Mouse (Mus musculus): ENCODE measurements at regions not wholly inside any gene's neighbourhood (a gene's known extent, or its start where the extent isn't known, plus 50 kb on each side); places are given as distances from the start of the nearest gene placed in this dataset.

DNA sequence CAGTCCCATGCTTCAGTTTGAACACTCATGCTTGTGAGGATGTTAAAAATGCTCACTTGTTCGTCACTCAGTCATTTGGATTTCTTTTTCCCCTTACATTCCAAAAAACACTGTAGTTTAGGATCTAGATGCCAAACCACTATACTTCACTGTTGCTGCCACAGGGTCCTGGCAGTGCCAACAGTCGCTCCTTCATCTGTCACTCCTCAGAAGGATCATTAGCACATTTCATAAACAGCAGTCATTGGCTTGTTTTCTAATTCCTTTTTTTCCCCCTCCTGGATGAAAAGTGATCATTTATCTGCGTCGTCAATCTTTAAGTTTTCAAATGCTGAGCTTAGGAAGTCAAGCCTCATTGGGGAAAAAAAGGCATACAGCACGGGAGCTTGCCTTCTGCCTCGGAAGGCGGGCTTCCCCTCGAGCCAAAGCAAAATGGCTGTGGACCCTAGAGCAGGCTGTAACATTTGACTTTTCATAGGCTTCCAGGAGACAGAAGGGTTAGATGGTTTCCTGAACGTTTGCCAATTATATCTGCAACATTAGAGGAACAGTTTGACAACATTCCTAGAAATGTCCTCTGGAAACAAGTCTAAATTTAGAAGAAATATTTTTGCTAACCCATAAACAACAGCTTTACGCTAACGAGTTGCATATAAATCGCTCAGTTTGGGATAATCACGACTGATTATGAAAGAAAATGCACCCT is 95.6 kb upstream of the Fat1 start:
- DNase-seq, result no peak

DNA sequence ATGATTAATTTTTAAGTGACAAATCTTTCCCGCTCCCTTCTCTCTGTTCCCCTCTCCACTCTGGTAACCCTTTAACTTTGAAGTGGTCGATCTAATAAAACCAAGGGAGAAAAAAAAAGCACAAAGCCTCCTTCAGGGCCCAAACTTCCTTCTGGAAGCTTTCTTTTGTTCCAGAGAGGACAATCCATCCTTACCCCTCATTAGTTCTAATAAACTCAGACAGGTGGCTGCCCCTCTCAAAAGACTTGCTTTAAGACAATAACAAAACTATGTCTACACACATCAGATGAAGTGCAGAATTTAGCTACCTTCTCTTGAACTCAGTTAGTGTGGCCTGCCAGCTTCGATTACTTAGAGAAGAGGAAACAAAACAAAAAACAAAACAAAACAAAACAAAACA is 94.6 kb upstream of the Fat1 start:
- no peak for DNase-seq

DNA sequence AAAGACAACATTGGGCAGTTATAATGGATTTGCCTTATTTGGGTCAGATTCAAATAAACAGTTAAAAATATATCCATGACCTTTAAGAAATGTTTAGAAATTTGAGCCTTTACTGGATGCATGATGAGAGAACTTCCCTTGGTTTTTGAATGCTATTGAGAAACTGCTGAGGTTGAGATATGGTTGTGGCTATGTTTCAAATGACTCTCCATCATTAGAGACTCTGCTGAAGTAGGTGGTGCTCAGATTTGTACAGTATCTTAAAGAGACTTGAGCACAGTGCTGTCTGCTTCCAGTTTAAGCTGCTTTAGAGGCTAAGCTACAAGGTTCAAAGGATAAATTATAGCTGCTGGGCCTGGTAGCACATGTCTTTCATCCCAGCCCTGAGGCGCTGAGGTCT is 90.9 kb upstream of the Fat1 start:
- no peak for DNase-seq

DNA sequence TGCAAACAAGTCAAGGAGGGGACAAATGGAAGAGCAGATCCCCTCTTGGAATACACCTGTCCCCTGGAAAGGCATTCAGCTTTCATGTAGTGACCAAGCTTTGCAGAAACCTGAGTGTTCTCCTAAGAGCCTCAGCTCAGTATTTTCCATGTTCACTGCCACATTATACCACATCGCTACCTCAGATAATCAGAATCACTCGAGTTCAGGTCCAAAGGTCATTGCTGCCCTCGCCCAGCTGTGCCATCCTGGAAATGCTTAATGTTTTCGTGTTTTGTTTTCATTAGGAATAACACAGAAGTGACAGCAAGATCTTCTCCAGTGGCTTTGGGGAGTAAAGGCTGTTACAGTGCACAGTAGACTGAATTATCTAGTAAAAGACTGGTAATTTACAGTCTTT is 83.0 kb upstream of the Fat1 start:
- no peak for DNase-seq

DNA sequence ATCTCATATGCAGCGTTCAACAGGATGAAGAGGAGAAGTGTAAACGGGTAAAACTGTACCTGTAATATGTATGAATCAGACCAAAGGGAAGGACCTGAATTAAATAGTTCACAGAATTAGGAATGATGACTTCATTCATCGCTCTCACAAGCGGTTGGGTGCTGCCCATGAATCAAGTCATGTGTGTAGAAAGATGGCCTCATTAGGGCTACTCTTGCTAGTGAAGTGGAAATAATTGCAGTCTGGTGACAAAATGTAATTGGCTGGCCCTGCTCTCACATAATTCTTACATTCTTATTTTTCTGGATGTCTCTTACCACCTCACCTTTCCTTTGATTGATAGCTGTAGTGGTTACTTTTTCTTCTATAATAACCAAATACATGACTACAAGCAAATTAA is 80.1 kb upstream of the Fat1 start:
- no peak for DNase-seq

DNA sequence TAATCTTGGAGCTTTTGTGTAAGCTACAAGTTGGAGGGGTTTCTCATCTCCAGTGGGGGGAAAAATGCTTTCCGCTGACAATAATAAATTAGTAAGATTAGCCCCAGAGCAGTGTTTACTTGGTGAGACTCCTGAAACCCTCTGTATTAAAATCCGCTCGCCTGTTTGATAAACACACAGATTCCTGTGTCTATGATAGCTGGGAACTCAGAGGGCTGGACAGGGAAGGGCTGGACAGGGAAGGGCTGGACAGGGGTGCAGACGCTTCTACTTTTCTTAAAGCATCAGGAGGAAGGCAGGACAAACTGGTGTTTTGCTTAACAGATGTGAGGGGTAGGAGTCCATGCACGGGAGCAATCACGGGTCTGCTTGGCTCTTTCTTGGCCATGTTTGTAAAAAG is 68.0 kb upstream of the Fat1 start:
- no peak for DNase-seq

DNA sequence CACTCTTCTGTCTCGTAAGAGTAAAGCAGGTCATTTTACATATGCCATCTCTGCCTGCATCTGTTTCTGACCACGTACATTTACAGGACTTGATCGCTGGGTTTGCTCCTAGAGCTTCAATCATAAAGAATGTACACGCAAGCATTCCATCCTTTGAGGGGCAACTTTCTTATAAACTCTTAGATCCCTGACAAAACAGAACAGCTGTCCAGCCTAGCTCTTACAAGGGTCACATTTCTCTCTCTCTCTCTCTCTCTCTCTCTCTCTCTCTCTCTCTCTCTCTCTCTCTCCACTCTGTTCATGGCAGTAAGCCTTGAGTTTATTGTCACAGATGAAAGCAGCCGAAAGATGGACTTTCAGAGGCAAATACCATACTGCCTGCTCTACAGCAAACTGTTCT is 67.6 kb upstream of the Fat1 start:
- no peak for DNase-seq

DNA sequence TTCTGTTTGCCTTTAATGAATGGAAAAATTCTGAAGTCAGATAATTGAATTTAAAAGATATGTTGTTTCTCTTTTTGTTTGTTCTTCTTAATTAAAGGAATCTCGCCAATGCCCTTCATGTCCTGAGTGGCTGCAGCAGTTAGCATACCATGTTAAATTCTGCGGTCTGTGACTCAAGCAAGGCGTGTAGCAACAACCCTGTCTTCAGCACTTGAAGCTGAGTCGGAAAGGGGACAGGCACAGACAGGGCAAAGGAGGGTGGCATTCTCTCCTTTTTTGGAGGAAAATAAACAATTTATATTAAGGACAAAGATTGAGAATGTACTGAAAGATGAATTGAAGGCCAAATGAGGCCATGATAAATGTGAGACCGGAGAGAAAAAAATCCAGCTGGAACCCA is 58.2 kb upstream of the Fat1 start:
- no peak for DNase-seq

DNA sequence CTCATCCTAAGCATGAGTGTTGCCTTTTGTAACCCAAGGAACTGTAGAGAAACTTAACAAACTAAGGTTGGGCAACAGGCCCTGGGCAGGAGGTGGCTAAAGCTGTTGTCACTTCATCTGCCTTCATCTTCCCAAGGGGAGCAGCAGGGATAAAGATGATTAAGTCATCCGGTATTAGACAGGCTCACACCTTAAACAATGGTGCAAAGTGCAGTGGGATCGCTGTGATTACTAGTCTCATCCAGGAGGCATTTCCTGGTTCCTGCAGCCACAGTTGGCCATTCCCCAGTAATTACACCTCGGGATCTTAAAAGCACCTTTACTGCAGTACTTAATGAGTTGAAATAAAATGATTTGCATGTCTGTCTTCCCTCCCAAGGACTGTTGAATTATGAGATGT is 57.0 kb upstream of the Fat1 start:
- DNase-seq, result no peak

DNA sequence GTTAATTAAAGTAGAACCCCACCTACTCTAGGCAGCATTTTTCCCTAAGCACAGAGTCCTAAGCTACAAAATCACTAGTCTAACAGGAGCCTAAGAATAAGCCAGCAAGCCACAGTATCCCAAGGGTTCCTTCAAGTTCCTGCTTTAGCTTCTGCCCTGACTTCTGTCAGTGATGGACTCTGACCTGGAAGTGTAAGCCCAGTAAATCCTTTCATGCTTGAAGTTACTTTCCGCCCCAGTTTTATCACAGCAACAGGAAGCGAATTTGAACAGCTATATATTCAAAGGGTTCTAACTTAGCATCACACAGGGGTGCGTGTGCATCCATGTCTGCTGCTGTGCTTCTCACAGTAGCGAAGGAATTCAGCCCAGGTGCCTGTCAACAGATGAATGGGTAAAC is 56.1 kb upstream of the Fat1 start:
- DNase-seq, result no peak

DNA sequence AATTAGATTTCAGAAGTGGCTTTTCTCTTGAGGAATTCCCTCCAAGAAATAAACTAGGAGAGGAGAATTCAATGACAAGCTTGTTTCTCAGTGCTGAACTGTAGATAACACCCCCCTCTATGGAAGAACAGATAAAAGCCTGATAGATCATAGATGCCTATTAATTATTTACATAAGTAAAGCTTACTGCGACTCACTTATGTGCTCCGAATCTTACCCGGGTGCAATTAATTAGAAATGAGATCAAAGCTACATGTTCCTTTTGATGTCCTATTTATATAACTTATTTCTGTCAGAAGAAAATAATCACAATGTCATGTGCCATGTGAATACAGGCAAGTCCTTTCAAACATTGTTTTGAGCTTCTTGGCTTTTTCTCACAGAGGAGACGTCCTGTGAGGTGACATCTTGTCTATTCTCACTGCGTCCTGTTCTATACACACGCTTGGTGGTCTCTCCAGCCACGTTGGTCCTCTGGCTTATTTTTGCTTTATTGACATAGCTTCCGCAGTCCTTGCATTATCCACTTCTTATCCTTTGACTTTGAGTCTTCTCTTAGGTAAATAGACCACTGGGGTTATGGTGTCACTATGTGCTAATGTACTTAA is 50.7 kb upstream of the Fat1 start:
- DNase-seq, result no peak

Data from layer of hippocampus, postnatal 36 days (tissue).